Mouse (Mus musculus) myocyte (in vitro differentiated cells): Measurements from ENCODE around the gene Nbas.

Experiments used
- CEBPB ChIP-seq: IDR thresholded peaks from 2 replicates; pipeline ENCODE4 v1.6.1; 2011; ENCODE audit warnings: mild to moderate bottlenecking, moderate library complexity; ENCODE audit not compliant: poor library complexity, insufficient read depth, severe bottlenecking
- E2F4 ChIP-seq: IDR thresholded peaks from one replicate; pipeline ENCODE4 v1.6.1; 2011; ENCODE audit warnings: mild to moderate bottlenecking, control low read depth, moderate library complexity; ENCODE audit not compliant: insufficient read depth
- MAX ChIP-seq: IDR thresholded peaks from one replicate; pipeline ENCODE4 v1.6.1; 2011; ENCODE audit warnings: low read depth, mild to moderate bottlenecking, control low read depth
- MYOD1 ChIP-seq, 3 experiments: IDR thresholded peaks; one replicate each; pipeline ENCODE4 v1.6.1; 2011; ENCODE audit warnings: control low read depth in 2 of 3, low read depth in 2 of 3, mild to moderate bottlenecking in 2 of 3, moderate library complexity in 1 of 3; ENCODE audit not compliant: insufficient read length in 2 of 3, control insufficient read depth in 1 of 3
- MYOG ChIP-seq, 3 experiments: IDR thresholded peaks; one replicate each; pipeline ENCODE4 v1.6.1; 2011; ENCODE audit warnings: control low read depth in 2 of 3, low read depth in 2 of 3, mild to moderate bottlenecking in 2 of 3; ENCODE audit not compliant: insufficient read length in 2 of 3, control insufficient read depth in 1 of 3, insufficient read depth in 1 of 3
- POLR2A ChIP-seq: IDR thresholded peaks from one replicate; pipeline ENCODE4 v1.6.1; 2011; ENCODE audit warnings: low read depth, mild to moderate bottlenecking, control low read depth, moderate library complexity; ENCODE audit not compliant: insufficient read length
- POLR2AphosphoS2 ChIP-seq: IDR thresholded peaks from one replicate; pipeline ENCODE4 v1.6.1; 2011; ENCODE audit warnings: low read depth, control low read depth; ENCODE audit not compliant: insufficient read length
- REST ChIP-seq: IDR thresholded peaks from one replicate; pipeline ENCODE4 v1.6.1; 2011; ENCODE audit warnings: mild to moderate bottlenecking, control low read depth, moderate library complexity; ENCODE audit not compliant: insufficient read depth, insufficient read length
- SRF ChIP-seq: IDR thresholded peaks from one replicate; pipeline ENCODE4 v1.6.1; 2011; ENCODE audit warnings: low read depth; ENCODE audit not compliant: control insufficient read depth, insufficient read length
- TCF12 ChIP-seq: IDR thresholded peaks from one replicate; pipeline ENCODE4 v1.6.1; 2011; ENCODE audit warnings: mild to moderate bottlenecking, control low read depth; ENCODE audit not compliant: poor library complexity, insufficient read depth, severe bottlenecking
- USF1 ChIP-seq: IDR thresholded peaks from one replicate; pipeline ENCODE4 v1.6.1; 2011; ENCODE audit warnings: low read depth, mild to moderate bottlenecking, control low read depth, moderate library complexity

- TF ChIP-seq MAX, result no peak
- no peak for TF ChIP-seq POLR2AphosphoS2
- no peak for TF ChIP-seq POLR2A
- TF ChIP-seq USF1, result no peak
- no peak for TF ChIP-seq TCF12
- no peak for TF ChIP-seq CEBPB
- no peak for TF ChIP-seq SRF
- TF ChIP-seq MYOG (IDR thresholded peaks at IDR 0.05; ENCODE audit: control insufficient read depth in 1 of 3, insufficient read depth in 1 of 3, insufficient read length in 2 of 3, low read depth in 2 of 3), result no peak
- no peak for TF ChIP-seq MYOD1 (IDR thresholded peaks at IDR 0.05; ENCODE audit: control insufficient read depth in 1 of 3, insufficient read length in 2 of 3, low read depth in 2 of 3)
- TF ChIP-seq E2F4, result no peak
- no peak for TF ChIP-seq REST
Observed at GRCm38 (mm10) chr12:13613041-13613440, 344.1 kb downstream of the Nbas start.
